Mouse (Mus musculus) embryo, embryonic 11.5 days (tissue): ENCODE data around the gene Tctn1.

ENCODE experiments used
- DNase-seq: peaks from one replicate; pipeline ENCODE4 v3.0.0-alpha.2; 2012; ENCODE audit warnings: low read depth, low spot score

Tctn1 gene

GRCm38 (mm10) chr5:122263933-122264905 is at the start of gene Tctn1:
Gene Tctn1, minus strand, starts transcription at chr5:122264460.
- DNase-seq = peak; percentile 92

GRCm38 (mm10) chr5:122312942-122313684 is 48.9 kb upstream of the Tctn1 start:
- no peak for DNase-seq

- DNase-seq = no peak
Observed at GRCm38 (mm10) chr5:122312346-122312745, 48.1 kb upstream of the Tctn1 start.

DNA sequence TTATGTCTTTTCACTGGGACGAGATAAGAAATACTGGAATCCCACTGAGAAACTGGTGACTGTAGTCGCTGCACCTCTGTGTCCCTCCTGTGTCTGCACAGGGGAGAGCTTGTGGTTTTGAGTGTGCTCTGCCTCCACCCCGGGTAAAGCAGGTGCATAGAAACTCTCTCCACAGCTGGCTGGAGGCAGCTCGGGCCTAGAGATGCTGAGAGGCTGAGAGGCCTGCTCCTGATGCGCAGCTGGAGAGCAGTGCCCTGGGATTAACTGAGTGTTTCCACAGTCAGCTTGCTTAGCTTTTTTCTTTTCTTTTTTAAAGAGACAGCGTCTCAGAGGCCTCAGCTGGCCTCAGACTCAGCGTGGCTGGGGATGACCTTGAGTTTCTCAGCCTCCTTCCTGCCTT is 47.4 kb upstream of the Tctn1 start:
- no peak for DNase-seq

- DNase-seq = no peak
Observed at GRCm38 (mm10) chr5:122310699-122311098, 46.4 kb upstream of the Tctn1 start.

DNA sequence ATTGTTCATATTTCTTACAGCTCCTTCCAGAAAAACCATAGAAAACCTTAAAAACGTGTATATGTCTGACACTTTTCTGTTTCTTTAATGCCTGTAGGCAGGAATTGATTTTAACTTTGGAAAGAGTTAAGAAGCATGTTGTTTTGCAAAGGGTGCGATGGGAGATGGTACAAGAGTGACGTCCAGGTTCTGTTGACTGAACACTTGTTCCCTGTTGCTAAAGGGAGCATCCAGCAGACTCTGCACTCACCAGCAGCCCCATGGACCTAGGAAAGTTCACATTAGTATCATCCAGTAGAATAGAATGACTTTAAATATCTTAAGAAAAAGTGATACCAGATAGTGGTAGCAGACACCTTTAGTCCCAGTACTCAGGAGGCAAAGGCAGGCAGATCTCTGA is 42.3 kb upstream of the Tctn1 start:
- no peak for DNase-seq

DNA sequence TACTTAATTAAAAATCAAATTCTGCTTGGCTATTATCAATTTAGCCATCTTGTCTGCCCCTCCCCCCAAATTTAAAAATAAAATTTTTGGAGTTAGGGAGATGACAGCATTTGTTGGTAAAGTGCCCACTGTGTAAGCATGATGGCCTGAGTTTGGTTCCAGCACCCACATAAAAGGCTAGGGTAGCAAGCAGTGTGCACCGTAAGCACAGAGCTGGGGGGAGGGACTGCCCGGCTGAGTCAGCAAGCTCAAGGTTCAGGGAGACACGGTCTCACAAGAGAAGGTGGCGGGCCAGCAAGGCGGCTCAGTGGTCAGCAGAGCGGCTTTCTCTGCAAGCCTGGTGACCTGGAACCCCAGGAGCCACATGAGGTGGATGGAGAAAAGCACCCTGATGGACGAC is 41.2 kb upstream of the Tctn1 start:
- no peak for DNase-seq

DNA sequence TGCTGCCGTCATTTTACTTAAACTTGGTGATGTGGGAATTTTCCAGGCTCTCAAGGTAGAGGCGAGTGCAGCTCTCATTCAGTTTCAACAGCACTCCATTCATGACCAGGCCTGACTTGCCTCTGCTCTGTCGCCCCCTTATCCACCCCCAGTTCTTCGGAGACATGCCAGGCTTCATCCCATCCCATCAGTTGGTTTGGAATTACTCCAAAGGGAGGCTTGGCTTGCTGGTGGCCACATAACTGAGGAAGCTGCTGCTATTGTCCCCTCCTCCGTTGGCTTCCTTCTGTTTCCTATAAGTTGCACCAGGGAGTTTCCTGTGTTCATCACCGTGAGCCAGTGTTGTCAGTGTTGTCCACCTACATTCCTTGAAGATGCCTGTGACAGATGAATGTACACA is 40.3 kb upstream of the Tctn1 start:
- no peak for DNase-seq

DNA sequence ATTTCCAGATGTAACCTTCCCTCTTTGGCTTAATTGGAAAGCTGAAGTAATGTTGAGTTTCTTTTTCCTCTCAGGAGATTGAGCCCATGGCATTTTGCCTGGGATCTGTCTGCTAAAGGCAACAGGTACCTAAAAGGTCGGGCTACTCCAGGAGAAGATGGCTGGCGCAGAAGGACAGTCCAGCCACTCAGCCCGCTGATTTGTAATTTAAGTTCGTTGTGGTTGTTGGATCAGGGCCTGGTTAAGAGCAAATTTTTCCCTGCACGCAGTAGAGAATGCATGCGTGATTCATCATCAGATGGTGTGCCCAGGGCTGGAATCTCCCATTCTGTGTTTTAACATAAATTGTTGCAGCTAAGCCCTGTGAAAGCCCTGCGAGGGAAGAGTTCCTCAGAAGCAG is 39.7 kb upstream of the Tctn1 start:
- no peak for DNase-seq

DNA sequence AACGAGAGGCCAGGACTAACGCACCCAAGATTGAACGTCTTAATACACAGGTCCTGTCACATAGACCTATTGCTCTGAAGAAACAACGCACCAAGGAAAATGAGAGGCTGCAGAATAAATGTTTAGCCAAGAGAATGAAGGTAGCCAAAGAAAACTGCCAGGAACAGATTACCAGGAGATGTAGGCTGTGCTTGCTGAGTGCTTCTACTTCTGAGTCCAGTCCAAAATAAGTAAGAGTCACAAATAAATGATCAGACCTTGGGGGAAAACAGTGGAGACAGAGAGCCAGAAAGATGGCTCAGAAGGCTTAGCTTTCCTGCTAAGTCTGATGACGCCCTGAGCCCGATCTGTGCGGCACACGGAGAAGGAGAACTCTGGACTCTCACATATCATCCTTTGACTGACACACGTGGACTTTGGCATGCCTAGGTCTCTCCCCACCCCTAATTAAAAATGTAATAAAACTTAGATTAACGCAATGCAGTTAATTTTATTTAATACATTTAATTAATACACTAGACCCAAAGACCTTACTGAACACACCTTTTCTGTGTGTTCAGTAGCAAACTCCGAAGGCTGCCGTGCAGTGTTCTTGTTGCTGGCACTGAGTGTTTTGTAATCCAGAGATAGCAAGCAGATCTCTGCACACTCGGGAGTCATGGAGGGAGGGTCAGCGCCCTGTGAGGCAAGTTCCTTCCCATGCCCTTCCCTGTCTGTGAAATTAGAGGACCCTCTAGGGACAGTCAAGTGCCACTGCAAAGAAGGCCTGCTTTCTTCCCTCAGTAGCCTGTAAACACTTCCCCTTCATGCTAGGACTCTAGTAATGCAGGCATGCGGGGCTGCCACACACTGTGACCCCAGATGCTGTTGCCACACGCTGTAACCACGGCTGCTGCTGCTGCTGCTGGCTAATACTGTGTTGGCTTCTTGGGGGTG is 38.8 kb upstream of the Tctn1 start:
- no peak for DNase-seq

DNA sequence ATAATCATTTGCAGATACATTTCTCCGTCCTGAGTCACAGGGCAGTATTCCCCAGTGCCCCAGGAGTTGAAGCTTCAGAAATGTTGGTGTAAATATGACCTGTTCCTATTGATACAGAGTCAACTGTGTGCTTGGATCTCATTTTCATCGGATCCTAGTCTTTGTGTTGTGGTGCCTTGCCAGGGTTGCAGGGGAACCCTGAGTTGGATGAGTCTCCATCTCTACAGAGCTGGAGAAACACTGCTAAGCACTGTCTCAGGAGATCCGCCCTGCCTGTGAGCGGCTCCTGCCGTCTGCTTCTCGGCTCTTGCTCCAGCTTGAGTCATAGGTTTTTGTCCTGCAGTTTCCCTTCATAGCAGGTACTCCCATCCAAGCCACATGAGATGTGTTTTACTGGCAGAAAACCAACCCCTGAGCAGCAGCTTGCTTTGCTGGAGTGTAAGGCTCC is 35.8 kb upstream of the Tctn1 start:
- DNase-seq = no peak

GRCm38 (mm10) chr5:122295113-122295935 is 31.1 kb upstream of the Tctn1 start:
- no peak for DNase-seq

GRCm38 (mm10) chr5:122294219-122294735 is 30.0 kb upstream of the Tctn1 start:
- no peak for DNase-seq

DNA sequence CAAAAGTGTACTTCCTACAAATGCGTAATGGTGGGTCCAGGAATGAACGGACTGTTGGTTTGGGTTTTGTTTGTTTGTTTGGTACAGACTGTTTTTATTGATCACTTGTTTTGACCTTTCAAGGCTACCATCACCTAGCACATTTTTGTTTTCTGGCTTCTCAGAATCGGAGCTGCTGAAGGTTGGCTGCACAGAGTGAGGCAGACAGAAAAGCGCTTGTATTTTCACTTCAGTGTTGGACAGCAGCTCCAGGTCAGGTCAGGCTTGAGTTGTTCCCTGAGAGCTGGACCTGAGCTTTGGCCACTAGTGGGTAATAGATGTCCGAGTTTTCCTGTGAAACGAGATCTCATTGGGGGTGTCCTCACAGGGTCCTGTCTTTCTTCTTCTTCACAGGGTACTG is 28.9 kb upstream of the Tctn1 start:
- DNase-seq = no peak

GRCm38 (mm10) chr5:122291553-122292339 is 27.5 kb upstream of the Tctn1 start:
- no peak for DNase-seq

GRCm38 (mm10) chr5:122291149-122291548 is 26.9 kb upstream of the Tctn1 start:
- no peak for DNase-seq

- DNase-seq = no peak
Observed at GRCm38 (mm10) chr5:122288147-122288811, 24.0 kb upstream of the Tctn1 start.

GRCm38 (mm10) chr5:122287026-122287425 is 22.8 kb upstream of the Tctn1 start:
- no peak for DNase-seq

- no peak for DNase-seq
Observed at GRCm38 (mm10) chr5:122286191-122286590, 21.9 kb upstream of the Tctn1 start.
